Mouse (Mus musculus) heart, embryonic 16.5 days (tissue): ENCODE results near the gene Msln. TPM values are rescaled to one million over a fixed set of nuclear protein-coding genes. Genes with fewer than 3 reads are reported as not detected.

Source experiments
- ATAC-seq: fragments of 200-750 bp; cut with Nextera tagmentation; replicated peaks from 2 replicates; pipeline ENCODE4 v1.8.0; 2017; ENCODE audit warnings: moderate number of reproducible peaks; ENCODE audit not compliant: insufficient read depth, low FRiP score; ENCODE audit errors: extremely low read depth
- H3K27ac ChIP-seq: fragments of 300-500 bp; sonication (generic); 2 replicates; pipeline ENCODE4 v1.5.1; 2014; ENCODE audit warnings: mild to moderate bottlenecking, low read length, control low read depth, moderate library complexity
- H3K27me3 ChIP-seq: fragments of 300-500 bp; sonication (generic); 2 replicates; pipeline ENCODE4 v1.6.1; 2014; ENCODE audit warnings: low read length, mixed read lengths; ENCODE audit not compliant: control insufficient read depth, insufficient read depth
- H3K36me3 ChIP-seq: fragments of 300-500 bp; sonication (generic); 2 replicates; pipeline ENCODE4 v1.6.1; 2014; ENCODE audit not compliant: control insufficient read depth, insufficient read depth
- H3K4me1 ChIP-seq: fragments of 300-500 bp; sonication (generic); 2 replicates; pipeline ENCODE4 v1.6.1; 2014; ENCODE audit warnings: low read length, mixed read lengths; ENCODE audit not compliant: control insufficient read depth, insufficient read depth
- H3K4me2 ChIP-seq: fragments of 300-500 bp; sonication (generic); 2 replicates; pipeline ENCODE4 v1.6.1; 2014; ENCODE audit warnings: low read depth, mild to moderate bottlenecking, control low read depth, low read length
- H3K4me3 ChIP-seq: fragments of 300-500 bp; sonication (generic); 2 replicates; pipeline ENCODE4 v1.5.1; 2014; ENCODE audit warnings: mild to moderate bottlenecking, control low read depth, low read length
- H3K9ac ChIP-seq: fragments of 300-500 bp; sonication (generic); 2 replicates; pipeline ENCODE4 v1.6.1; 2014; ENCODE audit warnings: low read length, control low read depth
- H3K9me3 ChIP-seq: fragments of 300-500 bp; sonication (generic); replicated peaks from 2 replicates; pipeline ENCODE4 v1.6.1; 2016; ENCODE audit warnings: low read length; ENCODE audit not compliant: control insufficient read depth
- WGBS: fragments of 180-500 bp; shearing (Covaris S2); extraction: QIAGEN DNeasy Blood & Tissue Kit; methylation state at CpG from one replicate; pipeline ENCODE4 v1.1.7; 2014; 5-methylcytosine and 5-hydroxymethylcytosine counted together
- polyA plus RNA-seq: library from polyadenylated mRNA; unstranded; fragments of >200 nt; fragmentation: Nextera tagmentation; extraction: Ambion mirVana; gene quantifications from 2 replicates; pipeline ENCODE4 v1.2.1, GENCODE M21; 2015

Gene Msln
- polyA plus RNA-seq, 1 experiment from 2014 or later = 50.0 TPM

DNA sequence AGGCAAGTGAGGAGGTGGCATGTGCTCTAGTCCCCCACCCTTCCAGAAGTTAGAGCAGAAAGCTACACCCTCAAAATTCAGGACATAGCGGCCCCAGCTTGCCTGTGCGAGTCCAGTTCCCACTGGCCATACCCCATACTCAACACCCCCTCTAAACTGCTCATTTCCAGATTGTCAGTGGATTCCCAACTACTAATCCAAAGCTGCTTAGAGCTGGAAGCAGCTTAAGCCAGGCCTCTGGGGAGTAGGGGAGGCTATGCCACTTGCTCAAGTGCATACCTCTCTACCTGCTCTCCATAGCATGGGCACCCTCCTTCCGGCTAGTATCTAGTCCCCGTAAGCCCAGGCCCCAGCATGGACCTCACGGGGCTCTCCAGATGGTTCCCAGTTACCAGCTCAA lies 32.7 kb downstream of the Msln start:
- Histone ChIP-seq H3K9me3 (no peaks in the 10 kb centered on the region), H3K27me3 (peaks cover 19% of the 10 kb centered on the region), H3K4me1 (peaks cover 10% of the 10 kb centered on the region), H3K27ac (no peak overlapping the region), H3K4me2 (no peak overlapping the region), H3K4me3 (no peak overlapping the region), H3K36me3 (peaks cover 2% of the 10 kb centered on the region; the same call in 1 of the 2 replicates), H3K9ac (no peak overlapping the region)
- WGBS = 95% methylated on average over 5 of the region's 5 CpGs
- ATAC-seq = no peak

DNA sequence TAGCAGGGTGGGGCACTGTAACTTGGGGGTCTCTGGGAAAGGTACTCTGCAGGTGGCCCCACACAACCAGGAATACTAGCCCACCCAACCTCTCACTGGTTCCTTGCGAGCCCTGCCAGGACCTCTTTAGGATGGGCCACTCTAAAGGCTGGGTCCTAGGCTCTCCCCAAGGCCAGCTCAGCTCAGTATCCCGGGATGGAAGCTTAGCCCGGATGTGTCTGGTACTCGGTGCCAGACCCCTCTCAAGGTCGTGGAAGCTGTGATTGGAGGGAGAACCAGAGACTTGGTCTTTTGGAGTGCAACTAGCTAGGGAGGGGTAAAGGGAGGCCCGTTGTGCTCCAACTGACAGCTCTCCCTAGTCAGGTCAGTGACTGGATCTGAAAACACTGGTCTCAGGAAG lies 36.5 kb downstream of the Msln start:
- 0 out of 2 replicates have a peak, but pooled peaks cover 4% of the 10 kb centered on the region for H3K4me1 ChIP-seq

DNA sequence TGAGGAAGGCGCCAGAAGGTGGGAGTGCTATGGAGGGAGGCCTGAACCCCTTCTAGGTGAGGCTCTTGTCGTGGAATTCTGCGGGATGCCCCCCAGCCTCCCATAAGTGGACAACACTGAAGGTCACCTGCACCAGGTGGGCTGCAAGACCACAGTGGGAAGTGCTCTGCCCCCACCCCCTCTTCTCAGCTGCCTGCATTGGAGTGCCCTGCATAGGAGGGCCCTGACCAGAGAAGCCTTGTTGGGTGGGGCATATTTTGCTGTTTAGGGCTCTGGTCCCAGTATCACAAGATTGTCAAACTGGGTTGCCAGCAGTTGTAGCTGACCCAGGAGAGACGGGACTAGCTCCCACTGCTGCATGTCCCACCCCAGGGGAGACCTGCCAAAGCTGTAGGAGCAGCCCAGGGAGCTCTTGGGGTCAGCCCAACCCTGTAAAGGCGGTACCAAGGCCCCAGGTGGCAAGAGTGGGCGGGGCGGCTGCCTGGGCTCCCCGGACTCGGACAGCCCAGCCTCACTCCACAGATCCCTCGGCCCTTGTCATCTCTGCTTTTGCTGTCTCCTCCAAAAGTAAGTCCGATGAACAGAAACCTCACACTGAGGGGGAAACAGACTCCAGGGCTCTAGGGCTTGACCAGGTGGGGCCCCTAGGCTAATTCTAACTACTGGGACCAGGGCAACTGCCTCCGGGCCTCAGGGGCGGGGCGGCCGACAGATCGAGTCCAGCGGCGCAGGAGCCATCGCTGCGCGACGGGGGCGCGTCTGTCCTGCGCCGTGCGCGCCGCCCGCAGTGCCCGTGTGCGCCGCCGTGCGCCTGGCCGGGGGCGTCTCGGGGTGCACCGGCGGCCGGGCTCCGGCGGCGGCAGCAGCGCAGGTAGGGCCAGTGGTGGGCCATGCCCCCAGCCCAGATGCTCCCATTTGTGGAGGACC lies 37.2 kb downstream of the Msln start, which contains the start of gene Gng13:
Gng13 (plus strand) TSS at position 461 of the 927 bp plus-strand sequence.
- H3K4me3 ChIP-seq = peak within 1 kb of the TSS; percentile 52
- peaks cover 23% of the 10 kb centered on the region for H3K27me3 ChIP-seq
- no peak within 1 kb of the TSS for H3K27ac ChIP-seq
- H3K36me3 ChIP-seq = peaks cover 2% of the 10 kb centered on the region; the same call in 1 of the 2 replicates
- 2% methylated on average over 45 of the region's 45 CpGs for WGBS
- peak within 1 kb of the TSS; percentile 79 for H3K4me2 ChIP-seq
- ATAC-seq = peak; percentile 54; the same call in 1 of the 2 replicates
- H3K9ac ChIP-seq = peak within 1 kb of the TSS; percentile 62
- no peaks in the 10 kb centered on the region for H3K9me3 ChIP-seq
- H3K4me1 ChIP-seq = 0 out of 2 replicates have a peak, but pooled peaks cover 4% of the 10 kb centered on the region

More for the DNA sequence above, 36.5 kb downstream of the Msln start:
- WGBS = 19% methylated on average over 6 of the region's 6 CpGs
- no peak for ATAC-seq
- Histone ChIP-seq H3K36me3 (peaks cover 2% of the 10 kb centered on the region; the same call in 1 of the 2 replicates), H3K4me3 (peak overlapping the region; percentile 52), H3K27me3 (peaks cover 23% of the 10 kb centered on the region), H3K9ac (peak overlapping the region; percentile 62; the same call in 1 of the 2 replicates), H3K27ac (no peak overlapping the region), H3K4me2 (peak overlapping the region; percentile 79), H3K9me3 (no peaks in the 10 kb centered on the region)

DNA sequence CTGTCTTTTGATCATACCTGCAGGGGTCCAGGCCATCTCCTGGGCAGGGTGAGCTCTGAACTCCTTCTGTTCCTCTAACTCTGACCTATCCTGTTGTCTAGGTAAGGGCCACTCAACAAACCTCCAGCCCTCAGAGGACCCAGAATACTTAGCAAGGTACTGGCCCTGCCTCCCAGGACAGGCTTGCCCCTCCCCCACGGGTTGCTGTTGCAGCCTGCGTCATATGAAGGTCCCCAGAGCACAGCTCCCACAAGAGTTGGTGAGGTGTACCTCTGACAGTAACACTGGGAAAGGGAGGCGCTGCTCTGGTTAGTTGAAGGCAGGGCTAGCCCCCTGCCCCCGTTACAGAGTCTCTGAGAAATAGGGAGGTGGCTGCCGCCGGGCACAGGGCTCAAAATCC lies 38.0 kb downstream of the Msln start:
- Histone ChIP-seq H3K4me1 (0 out of 2 replicates have a peak, but pooled peaks cover 4% of the 10 kb centered on the region), H3K27me3 (peaks cover 23% of the 10 kb centered on the region), H3K36me3 (peaks cover 2% of the 10 kb centered on the region; the same call in 1 of the 2 replicates), H3K9ac (no peak overlapping the region), H3K4me2 (no peak overlapping the region), H3K27ac (no peak overlapping the region), H3K9me3 (no peaks in the 10 kb centered on the region), H3K4me3 (no peak overlapping the region)
- ATAC-seq = no peak
- 7% methylated on average over 6 of the region's 6 CpGs for WGBS

DNA sequence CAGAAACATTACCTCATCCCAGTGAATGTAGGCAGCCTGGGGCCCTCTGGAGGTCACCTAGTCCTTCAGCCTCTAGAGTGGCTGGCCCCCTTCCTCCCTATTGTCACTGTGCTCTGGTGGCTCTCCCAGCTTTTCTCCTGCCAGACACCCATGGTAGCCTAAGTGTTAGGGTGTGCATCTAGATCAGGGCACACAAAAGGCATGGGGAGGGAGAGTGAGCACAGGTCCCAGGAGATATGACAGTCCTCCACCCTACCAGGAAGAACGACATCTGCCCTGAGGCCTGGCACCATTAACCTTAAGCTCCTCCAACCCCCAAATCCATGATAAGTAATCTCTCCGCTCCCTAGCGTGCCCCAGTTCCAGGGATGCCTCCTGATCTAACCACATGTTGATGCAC lies 38.6 kb downstream of the Msln start:
- H3K9ac ChIP-seq = no peak overlapping the region
- no peaks in the 10 kb centered on the region for H3K9me3 ChIP-seq
- H3K27me3 ChIP-seq = peaks cover 23% of the 10 kb centered on the region
- no peak overlapping the region for H3K27ac ChIP-seq
- 0 out of 2 replicates have a peak, but pooled peaks cover 4% of the 10 kb centered on the region for H3K4me1 ChIP-seq
- H3K4me2 ChIP-seq = no peak overlapping the region
- peaks cover 2% of the 10 kb centered on the region; the same call in 1 of the 2 replicates for H3K36me3 ChIP-seq
- H3K4me3 ChIP-seq = no peak overlapping the region
- ATAC-seq = no peak
- WGBS = 53% methylated on average over 3 of the region's 3 CpGs

DNA sequence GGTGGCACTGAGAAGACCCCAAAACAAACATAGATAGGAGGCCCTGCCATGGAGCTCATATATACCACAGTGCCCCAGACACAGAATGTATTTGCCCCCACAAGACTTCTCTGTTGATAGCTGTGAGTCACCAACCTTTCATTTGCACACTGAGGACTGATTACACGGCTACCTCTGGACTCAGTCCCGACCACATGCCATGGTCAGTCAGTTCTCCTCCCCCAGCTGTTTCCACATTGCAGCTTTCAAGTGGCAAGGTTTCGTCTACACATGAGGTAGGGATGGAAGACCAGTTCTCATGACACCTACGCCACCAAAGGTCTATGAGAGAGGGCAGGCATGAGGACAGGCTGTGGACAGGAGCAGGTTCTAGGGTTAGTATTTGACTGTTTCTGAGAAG lies 43.0 kb downstream of the Msln start:
- Histone ChIP-seq H3K4me1 (no peaks in the 10 kb centered on the region), H3K4me3 (no peak overlapping the region), H3K27me3 (peaks cover under 1% of the 10 kb centered on the region; the same call in 1 of the 2 replicates), H3K9me3 (peaks cover 4% of the 10 kb centered on the region), H3K36me3 (no peaks in the 10 kb centered on the region), H3K9ac (no peak overlapping the region), H3K4me2 (no peak overlapping the region), H3K27ac (no peak overlapping the region)
- no peak for ATAC-seq
- 54% methylated on average over 4 of the region's 4 CpGs for whole genome bisulfite sequencing

DNA sequence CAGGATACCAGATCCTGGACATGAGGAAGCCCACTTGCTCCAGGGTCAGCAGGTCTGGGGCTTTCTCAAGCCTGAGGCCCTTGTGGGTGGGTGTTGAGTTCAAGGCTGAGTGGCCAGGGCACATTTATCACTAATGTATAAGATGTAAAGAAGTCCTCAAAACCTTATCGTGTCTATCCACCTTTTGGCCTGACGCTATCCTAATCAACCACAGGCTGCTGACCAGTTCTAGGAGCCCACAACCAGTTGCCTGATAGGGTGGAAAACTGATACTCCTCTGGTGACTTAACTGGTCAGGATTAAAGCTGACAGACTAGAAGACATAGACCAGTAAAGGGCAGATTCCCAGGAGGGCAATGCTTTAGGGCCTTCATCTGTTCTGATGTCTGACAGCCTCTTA lies 44.2 kb downstream of the Msln start:
- no peak overlapping the region for H3K9ac ChIP-seq
- no peaks in the 10 kb centered on the region; the same call in 1 of the 2 replicates for H3K27me3 ChIP-seq
- H3K4me3 ChIP-seq = no peak overlapping the region
- no peaks in the 10 kb centered on the region for H3K36me3 ChIP-seq
- ATAC-seq = no peak
- H3K9me3 ChIP-seq = peaks cover 4% of the 10 kb centered on the region
- 73% methylated on average over 2 of the region's 2 CpGs for WGBS
- H3K4me1 ChIP-seq = no peaks in the 10 kb centered on the region
- H3K4me2 ChIP-seq = no peak overlapping the region
- H3K27ac ChIP-seq = no peak overlapping the region

DNA sequence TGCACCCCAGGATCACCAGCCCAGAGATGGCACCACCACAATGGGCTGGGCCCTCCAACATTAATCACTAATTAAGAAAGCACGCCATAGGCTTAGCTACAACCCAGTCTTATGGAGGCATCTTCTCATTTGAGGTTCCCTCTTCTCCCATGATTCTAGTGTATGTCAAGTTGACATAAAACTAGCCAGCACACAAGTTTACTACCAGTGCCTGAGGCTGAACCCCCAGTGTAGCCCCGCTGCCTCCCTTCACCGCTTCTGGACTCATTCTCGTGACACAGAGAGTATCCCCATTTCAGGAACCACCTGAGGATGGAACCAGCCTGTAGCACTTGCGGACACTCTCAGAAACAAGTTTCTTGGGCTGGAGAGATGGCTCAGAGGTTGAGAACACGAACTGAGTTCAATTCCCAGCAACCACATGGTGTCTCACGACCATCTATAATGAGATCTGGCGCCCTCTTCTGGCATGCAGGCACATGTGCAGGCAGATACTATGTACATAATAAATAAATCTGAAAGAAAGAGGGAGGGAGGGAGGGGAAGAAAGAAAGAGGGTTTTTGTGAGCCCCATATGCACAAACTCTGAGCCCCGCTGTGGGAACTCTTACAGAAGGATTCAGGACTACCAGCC lies 53.2 kb downstream of the Msln start:
- Histone ChIP-seq H3K4me2 (no peak overlapping the region), H3K27me3 (no peaks in the 10 kb centered on the region; the same call in 1 of the 2 replicates), H3K4me3 (no peak overlapping the region), H3K4me1 (no peaks in the 10 kb centered on the region), H3K9me3 (no peaks in the 10 kb centered on the region), H3K9ac (no peak overlapping the region), H3K36me3 (no peaks in the 10 kb centered on the region), H3K27ac (no peak overlapping the region)
- 58% methylated on average over 9 of the region's 9 CpGs for WGBS
- no peak for ATAC-seq
